Mouse (Mus musculus): ENCODE data around the gene Msi2.

Gene Msi2

GRCm38 (mm10) chr11:88709876-88710614 lies 8.3 kb downstream of the Msi2 start:
- DNase-seq: no peak

DNA sequence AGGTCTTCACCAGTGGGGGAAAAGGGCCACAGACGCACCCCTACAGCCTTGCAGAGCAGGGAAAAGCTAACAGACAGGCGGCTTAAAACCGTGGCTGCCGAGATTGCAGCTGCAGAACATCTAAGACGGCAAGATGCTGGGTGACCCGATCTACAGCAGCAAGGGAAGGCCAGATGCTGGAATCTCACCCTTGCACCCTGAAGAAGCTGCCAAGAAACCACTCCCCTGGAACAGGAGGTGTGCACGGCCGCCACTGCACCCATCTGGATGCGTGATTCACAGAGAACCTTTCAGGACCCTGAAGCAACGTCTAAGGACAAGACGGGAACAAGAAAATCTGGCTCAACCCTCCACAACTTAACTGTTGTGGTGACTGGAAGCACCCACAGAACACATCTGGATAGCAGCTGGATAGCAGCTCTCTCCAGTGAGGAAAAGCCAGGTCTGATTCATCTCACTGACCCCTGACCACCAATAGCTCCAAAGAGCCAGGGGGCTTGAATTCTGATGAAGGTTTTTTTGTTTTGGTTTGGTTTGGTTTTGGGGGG lies 11.0 kb downstream of the Msi2 start:
- no peak for DNase-seq

DNA sequence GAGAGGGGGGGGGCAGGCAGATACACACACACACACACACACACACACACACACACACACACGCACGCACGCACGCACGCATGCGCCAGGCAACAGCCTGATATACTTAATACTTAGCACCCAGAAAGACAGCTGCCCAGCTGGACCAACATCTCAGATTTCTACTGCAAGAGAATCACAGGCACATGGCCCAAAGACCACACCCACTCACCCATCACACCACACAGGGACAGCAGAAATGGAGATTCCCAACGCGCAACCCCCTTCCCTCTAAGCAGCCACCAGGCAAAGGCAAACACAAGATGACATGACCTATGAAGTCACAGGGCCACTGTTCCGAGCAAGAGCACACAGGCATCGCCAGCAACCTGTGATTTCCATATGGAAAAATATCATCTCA lies 13.6 kb downstream of the Msi2 start:
- DNase-seq: no peak

DNA sequence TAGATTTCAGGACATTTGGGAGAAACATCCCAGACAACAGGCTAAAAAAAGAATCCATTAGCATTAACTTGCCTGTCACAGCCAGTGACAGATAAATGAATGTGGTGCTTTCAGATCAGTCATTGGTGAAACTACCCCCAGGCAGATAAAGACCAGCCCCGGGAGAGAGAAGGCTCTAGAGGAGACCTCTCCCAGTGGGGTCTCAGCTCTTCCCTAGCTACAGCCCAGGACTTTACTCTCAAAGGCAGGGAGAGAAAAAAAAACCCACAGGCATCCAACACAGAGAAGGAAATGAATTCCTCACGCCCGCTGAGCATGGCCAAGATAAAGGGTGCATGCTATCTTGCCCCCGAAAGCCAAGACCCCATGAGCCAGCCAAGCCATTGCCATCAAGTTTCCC lies 15.1 kb downstream of the Msi2 start:
- no peak for DNase-seq

DNA sequence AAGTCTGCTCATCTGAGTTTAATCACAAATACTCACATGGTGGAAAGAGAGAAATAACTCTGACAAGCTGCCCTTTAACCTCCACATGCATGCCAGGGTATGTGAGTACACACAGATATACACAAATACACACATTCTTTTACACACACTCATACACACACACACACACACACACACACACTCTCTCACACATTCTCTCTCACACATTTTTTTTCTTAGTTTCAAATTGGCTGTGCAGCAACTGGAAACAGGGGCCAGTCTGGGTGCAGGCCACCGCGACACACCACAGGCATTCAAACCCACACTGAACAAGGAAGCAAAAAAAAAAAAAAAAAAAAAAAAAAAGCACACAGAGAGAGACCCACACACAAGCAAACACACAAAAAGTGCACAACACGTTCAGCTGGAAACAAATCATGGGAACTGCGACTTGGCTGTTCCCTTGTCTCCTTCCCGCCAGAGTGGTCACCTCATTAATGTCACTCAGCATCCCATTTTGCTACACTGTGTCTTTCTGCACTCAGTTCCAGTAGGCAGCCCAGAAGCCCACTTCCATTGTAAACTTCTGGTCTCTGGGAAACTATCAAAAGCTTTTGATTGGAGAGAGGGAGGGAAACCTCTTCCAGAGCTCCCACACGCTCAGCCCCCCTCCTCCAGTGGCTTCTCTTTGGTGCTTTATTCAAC lies 16.2 kb downstream of the Msi2 start:
- no peak for DNase-seq

GRCm38 (mm10) chr11:88701020-88701419 lies 17.3 kb downstream of the Msi2 start:
- DNase-seq: no peak

DNA sequence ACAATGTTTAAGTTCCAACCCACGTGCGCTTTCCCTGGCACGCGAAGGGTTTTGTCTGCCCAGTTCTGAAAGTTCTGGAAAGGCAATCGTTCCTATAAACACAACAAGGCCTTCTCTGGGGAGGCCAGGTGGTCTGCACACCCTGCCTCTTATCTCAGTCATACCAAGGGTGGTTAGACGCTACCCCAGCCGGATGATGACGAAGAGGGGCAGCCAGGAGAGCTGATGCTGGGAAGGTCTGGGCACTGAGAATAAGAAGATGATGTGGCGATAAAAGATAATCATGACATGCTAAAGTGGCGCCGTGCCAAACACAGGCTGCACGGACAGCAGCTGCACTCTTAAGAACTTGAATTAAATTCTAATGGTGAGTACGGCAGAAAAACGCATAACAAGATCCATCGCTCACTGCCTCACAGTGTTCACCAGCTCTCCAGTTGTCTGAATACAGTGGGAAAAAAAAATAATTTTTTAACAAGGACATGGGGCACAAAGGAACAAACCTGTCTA lies 18.1 kb downstream of the Msi2 start:
- DNase-seq: no peak

DNA sequence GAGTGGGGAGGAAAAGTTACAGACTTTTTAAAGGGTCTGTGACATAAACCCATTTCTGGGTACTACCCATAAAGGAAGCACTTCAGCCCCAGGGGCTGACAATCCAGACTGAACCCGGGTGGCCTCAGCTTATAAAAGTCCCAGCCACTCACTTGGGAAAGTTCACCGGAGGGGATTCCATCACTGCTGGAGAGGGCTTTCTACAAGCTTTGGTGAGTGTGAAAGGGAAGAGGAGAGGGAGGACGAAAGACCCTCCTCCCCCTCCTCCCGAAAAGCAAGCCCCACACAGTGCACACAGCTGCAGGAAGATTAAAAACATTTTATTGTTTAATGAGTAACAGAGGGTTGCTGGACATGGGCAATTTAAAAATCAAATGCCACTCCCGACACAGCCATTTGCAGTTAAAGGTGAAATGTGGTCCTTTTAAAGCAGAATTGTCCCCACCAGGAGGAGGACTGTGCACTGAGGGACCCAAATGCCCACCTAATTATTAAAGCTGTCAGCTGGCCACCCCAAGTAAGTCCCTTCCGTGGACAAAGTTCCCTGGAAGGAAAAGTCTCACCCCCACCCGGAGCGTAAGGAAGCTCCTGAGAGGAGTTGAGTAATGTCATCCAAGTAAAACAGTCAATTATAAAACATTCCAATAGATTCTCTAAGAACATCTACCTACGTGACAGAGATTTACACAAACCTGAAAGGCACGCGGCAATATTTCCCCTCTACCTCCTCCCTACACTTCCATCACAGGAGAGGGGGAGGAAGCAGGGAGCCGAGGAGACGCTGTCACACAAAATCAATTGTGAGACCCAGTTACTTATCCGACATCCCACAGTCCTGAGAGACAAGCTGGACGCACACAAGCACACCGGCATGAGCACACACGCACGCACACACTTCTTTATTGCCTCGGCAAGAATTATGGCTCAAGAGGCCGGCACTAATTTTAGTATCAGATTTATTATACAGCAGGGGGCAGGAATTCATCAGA lies 24.1 kb downstream of the Msi2 start:
- DNase-seq: no peak

GRCm38 (mm10) chr11:88693002-88693769 lies 25.1 kb downstream of the Msi2 start:
- DNase-seq: no peak

DNA sequence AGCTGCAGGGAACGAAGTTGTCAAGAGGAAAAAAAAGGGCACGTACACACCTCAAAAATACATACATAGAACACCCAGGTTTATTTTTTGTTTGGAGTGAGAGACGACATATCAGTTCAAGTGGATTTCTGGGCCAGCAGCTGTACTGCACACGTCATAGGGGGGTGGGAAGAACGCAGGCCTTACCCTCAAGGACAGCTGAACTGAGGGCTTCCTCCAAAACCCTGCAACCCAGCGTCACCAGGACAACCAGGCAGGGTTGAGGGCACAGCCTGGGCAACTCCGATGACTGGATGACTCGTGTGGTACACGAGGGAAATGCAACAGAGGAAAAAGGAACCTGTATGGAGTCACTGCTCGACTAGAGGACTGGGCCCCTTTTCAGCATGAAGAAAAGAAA lies 25.9 kb downstream of the Msi2 start:
- DNase-seq: no peak

DNA sequence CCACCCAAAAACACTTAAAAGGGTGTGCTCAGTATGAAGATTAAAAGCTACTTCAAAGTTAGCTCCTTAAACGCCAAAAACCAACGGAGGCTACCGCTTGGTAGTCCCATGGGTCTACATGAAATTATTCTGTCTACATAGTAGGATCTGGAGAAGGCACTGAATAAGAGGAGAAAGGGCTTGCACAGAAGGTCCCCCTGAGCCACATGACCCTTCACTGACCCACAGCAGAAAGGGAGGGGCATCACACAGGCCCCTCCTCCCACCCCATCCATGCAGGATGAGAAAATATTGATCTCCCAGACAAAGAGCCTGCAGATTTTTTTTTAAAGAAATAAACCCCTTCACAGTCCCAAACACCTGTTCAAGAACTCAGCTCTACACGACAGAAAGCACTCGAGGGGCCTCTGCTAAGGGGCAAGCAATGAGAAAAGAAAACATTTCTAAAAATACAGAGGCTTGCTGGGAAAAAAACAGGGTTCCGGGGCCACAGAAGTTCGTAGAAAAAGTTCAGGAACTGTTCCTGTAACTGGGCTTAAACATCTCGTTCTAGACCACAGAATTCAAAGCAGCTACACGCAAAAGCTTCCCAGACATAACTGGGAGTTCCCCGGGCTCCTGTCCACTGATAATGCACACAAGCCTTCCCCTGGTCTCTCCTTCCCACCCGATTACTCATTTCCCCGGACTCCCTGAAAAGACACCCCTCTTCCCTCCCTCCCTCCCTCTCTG lies 27.6 kb downstream of the Msi2 start:
- no peak for DNase-seq

DNA sequence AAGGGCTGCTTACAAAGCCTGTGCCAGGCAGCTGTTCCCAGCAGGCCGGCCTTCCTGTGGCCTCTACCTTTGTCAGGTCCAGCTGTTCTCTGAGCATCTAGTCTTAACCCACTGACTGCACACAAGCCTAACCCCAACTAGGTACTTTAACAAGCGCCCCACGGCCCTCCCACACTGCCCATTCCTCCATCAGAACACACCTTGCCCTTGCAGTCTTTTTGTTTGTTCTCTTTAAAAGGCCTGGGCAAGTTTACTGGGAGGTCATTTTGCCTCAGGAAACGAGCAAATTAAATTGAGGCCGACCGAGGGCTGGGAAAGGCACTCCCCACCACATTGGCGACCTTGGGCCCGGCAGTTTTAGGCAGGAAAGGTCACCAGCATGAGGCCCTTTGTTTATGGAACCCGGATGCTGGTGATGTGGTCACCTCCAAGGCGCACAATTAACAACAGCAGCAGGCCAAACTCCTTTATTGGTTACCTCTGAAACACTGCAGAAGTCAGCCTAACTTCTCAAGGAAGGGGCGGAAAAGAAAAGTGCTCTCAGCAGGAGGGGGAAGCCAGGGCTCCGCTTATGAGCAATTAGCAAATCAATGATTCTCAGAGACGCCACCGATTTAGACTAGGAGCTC lies 28.4 kb downstream of the Msi2 start:
- no peak for DNase-seq

- no peak for DNase-seq
Measured at GRCm38 (mm10) chr11:88688644-88689043, 29.7 kb downstream of the Msi2 start.

DNA sequence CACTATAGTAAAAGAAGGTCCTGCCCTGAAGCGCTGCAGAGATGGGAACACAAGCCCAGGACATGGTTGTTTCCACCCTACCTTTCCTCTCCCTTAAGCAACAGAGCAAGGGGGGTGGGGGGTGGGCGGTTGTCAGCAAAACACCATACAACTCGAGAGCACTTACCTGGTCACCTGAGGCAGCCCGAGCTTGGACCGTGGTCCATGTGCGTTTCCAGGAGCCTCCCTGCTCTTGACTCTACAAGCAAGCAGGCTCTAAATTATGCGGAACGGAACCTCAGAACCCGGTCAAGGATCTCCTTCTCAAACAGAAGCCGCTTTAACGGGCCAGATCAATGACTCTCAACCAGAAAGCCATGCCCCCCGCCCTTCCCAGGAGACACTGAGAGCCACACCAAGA lies 30.6 kb downstream of the Msi2 start:
- no peak for DNase-seq

DNA sequence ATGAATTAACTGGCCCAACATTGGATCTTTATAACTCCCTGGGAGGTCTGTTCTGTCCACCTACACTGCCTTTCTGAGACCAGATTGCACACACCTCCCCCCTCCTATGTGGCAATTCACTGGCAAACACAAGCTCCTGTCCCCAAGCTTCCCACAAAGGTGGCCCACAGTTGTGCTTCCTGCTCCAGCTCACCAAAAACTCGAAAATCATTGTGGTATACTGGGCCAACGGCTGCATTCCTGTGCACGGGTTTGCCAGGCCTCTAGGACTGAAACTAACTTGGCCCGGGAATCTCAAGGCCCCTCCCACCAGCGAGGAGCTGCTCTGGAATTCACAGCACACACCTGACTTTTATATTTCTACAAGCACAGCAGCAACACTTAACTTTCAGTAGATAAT lies 31.3 kb downstream of the Msi2 start:
- peak; percentile 31 for DNase-seq

DNA sequence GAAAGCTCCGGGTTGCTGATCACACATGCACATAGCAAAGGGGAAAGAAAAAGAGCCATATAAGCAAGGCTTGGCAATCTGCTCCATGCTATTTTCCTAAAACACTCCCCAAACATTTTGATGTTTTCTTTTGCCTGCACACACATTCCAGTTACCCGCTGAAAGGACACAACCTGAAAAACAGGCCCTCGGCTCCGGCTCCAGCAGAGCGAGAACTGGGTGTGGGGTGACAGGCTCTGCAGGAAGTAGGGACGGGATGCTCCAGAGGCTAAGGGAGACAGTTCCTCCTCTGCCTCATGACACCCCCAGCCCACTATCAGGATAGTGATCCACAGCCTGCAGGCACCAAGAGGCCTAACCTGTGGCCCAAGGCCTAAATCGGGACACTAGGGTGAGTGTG lies 32.3 kb downstream of the Msi2 start:
- DNase-seq: no peak

DNA sequence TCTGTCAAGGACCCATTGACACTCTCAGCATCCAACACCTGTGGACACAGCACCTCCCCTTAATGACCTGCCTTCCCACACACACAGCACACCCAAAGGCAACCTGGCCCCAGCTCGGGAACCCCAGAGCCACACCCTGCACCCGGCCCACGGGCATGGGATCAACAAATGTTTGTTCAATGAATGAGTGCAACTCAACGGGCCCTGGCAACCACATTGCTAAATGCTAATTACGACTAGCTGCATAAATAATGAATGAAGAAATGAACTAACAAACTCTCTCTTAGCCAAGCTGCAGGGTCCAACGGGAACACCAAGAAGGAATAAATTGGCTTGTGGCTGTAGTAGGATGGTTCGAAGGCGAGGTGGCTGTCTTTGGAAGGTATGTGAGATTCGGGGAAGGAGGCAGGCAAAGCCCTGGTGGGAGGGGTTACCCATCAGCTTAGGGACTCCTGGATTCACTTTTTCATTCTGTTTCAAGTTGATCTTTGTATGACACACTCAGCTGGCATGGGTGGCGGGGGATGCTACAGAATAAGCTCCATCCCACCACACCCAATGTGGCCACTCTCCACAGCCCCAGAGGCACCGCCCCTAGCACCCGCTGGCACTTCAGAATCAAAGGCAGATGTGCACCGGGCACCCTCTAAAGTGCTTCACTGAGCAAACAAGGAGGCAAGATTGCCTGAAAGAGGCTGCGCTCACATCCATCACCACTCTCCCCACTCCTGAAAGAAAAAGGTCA lies 35.1 kb downstream of the Msi2 start:
- no peak for DNase-seq

- DNase-seq: no peak
Measured at GRCm38 (mm10) chr11:88677350-88677749, 41.0 kb downstream of the Msi2 start.

- DNase-seq: no peak
Measured at GRCm38 (mm10) chr11:88676597-88676996, 41.7 kb downstream of the Msi2 start.
